Mouse (Mus musculus) layer of hippocampus, adult 18-20 months (tissue): ENCODE results near the gene Smg6. TPM values are rescaled to one million over a fixed set of nuclear protein-coding genes. Genes with fewer than 3 reads are reported as not detected.
"Not testable (repeated sequence)": the region's sequence is repeated elsewhere in the genome, so short reads cannot be mapped to it uniquely, and the experiment has no call there.

Source experiments
- DNase-seq, 2 experiments: peaks; one replicate each; pipeline ENCODE4 v3.0.0; 2022; ENCODE audit warnings: low spot score in 2 of 2
- total RNA-seq, 2 experiments: library from RNA; stranded (reverse); gene quantifications; 2 replicates each; pipeline ENCODE4 v1.2.3; 2021

Gene Smg6
- total RNA-seq, 2 experiments from 2014 or later: 35.0 to 36.0 TPM

- DNase-seq: peak; percentile 74 to 86
These were observed 240.0 kb downstream of the Smg6 start for GRCm38 (mm10) chr11:75165441-75166192.

GRCm38 (mm10) chr11:75166193-75166842, 240.7 kb downstream of the Smg6 start:
- DNase-seq: no peak

GRCm38 (mm10) chr11:75166861-75167642, 241.4 kb downstream of the Smg6 start:
- no peak for DNase-seq

- no peak for DNase-seq
These were observed 242.3 kb downstream of the Smg6 start for GRCm38 (mm10) chr11:75167643-75168589.

- DNase-seq: peak; percentile 68 to 77
These were observed 243.2 kb downstream of the Smg6 start for GRCm38 (mm10) chr11:75168590-75169361.

GRCm38 (mm10) chr11:75169405-75170080, 243.9 kb downstream of the Smg6 start, which contains the start of gene Hic1:
Hic1 (minus strand) TSS chr11:75169519.
- no peak for DNase-seq

GRCm38 (mm10) chr11:75170136-75170751, 244.6 kb downstream of the Smg6 start:
- peak; percentile 86 to 96 for DNase-seq

GRCm38 (mm10) chr11:75171186-75171865, 245.7 kb downstream of the Smg6 start:
- DNase-seq: no peak

GRCm38 (mm10) chr11:75172151-75173094, 246.8 kb downstream of the Smg6 start:
- DNase-seq: peak in 1 of 2 experiments; percentile 67

- DNase-seq: peak; percentile 95 to 97
These were observed 247.6 kb downstream of the Smg6 start for GRCm38 (mm10) chr11:75173095-75173798.

GRCm38 (mm10) chr11:75173799-75174165, 248.2 kb downstream of the Smg6 start:
- no peak for DNase-seq

GRCm38 (mm10) chr11:75174574-75174973, 249.0 kb downstream of the Smg6 start:
- not testable (repeated sequence) for DNase-seq

- no peak for DNase-seq
These were observed 252.4 kb downstream of the Smg6 start for GRCm38 (mm10) chr11:75178011-75178410.

GRCm38 (mm10) chr11:75178672-75179208, 253.1 kb downstream of the Smg6 start, which contains the start of gene Ovca2:
Ovca2 (minus strand) TSS chr11:75178835.
- peak; percentile 85 to 90 for DNase-seq

- peak; percentile 76 to 91 for DNase-seq
These were observed 258.4 kb downstream of the Smg6 start for GRCm38 (mm10) chr11:75183917-75184570.
